Mouse (Mus musculus): ENCODE measurements around the gene Ddhd1. TPM values are rescaled to one million over a fixed set of nuclear protein-coding genes. Genes with fewer than 3 reads are reported as not detected.
A peak's percentile ranks its signal among the peaks of the same experiment; 100 is the strongest.

Gene Ddhd1
- total and polyA plus RNA-seq, 2 experiments from 2014 or later, result 12.0 to 46.7 TPM

DNA sequence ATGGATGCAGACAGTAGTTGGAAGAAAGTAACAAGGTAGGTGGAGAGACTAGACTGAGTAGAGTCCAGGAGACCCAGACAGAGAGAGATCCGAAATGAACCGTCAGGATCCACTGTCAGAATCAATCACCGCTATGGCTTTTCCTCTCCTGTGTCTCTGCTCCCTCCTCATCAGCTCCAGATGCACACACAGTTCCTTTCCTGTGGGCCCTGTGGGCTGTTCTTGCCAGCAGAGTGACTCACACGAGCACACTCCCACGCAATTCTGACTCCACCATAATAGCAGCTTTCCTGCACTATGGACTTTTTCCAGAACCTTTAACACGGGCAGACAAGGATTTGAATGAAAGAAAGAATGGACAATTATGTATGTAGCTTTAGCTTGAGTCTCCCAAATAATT lies 96.3 kb downstream of the Ddhd1 start:
- H3K27ac ChIP-seq (ENCODE audit: low read depth, low read length), result no peak overlapping the region
- H3K27me3 ChIP-seq (ENCODE audit: insufficient read depth, low read length), result no peaks in the 10 kb centered on the region
- DNase-seq (no peak), ATAC-seq (no peak)
- no peak overlapping the region for H3K4me2 ChIP-seq (ENCODE audit: low read depth)
- no peaks in the 10 kb centered on the region for H3K4me1 ChIP-seq (ENCODE audit: insufficient read depth)
- H3K9me3 ChIP-seq (ENCODE audit: low read length), result no peaks in the 10 kb centered on the region
- no peak overlapping the region for H3K4me3 ChIP-seq (ENCODE audit: low read depth, low read length)
- no peak for TF ChIP-seq CTCF (IDR thresholded peaks at IDR 0.05; ENCODE audit: low read depth)
- no peaks in the 10 kb centered on the region for H3K36me3 ChIP-seq (ENCODE audit: insufficient read depth)
- H3K9ac ChIP-seq, result no peak overlapping the region
- 75% methylated on average over 6 of the region's 6 CpGs for WGBS

DNA sequence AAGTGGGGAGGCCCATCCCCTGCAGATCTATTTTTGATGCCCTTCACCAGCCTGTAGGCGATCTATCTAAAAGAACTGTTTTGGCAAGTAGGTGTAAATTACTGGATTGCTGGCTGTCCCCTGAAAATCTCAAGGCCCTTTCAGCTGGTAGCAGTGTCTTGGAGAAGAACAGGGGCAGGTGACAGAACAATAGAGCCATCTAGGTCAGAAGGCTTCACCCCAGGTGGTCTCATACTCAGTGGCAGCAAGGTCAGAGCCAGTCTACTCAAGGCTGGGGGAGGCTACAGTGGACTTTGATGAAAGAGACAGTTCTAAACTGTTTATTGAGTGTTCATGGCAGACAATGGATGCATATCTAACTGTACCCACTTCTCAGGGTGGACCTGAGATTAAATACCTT lies 98.9 kb downstream of the Ddhd1 start:
- no peak for TF ChIP-seq CTCF (IDR thresholded peaks at IDR 0.05; ENCODE audit: low read depth)
- DNase-seq (no peak), ATAC-seq (no peak)
- 97% methylated on average over 1 of the region's 1 CpGs for WGBS
- H3K4me3 ChIP-seq (ENCODE audit: low read depth, low read length), result no peak overlapping the region
- H3K9me3 ChIP-seq (ENCODE audit: low read length), result no peaks in the 10 kb centered on the region
- no peaks in the 10 kb centered on the region for H3K27me3 ChIP-seq (ENCODE audit: insufficient read depth, low read length)
- H3K27ac ChIP-seq (ENCODE audit: low read depth, low read length), result no peak overlapping the region
- H3K4me2 ChIP-seq (ENCODE audit: low read depth), result no peak overlapping the region
- no peaks in the 10 kb centered on the region for H3K4me1 ChIP-seq (ENCODE audit: insufficient read depth)
- no peaks in the 10 kb centered on the region for H3K36me3 ChIP-seq (ENCODE audit: insufficient read depth)
- no peak overlapping the region for H3K9ac ChIP-seq

DNA sequence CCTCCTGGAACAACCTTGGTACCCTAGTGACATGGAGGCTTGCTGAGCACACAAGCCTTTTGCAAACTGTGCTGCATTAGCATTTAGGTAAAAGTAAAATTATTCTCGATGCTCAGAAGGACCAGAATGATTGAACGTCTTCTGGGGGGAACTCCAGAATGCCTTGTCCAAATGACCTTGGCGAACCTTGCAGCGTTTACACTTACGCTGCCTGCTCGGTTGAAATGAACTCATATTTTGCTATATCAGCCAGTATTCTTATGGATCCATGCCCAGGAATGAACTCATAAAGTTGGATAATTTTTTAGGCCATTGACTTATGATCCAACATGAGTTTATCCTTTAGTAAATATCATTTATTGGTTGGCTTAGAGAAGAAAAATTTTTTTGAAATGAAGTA lies 103.6 kb downstream of the Ddhd1 start:
- no peaks in the 10 kb centered on the region for H3K36me3 ChIP-seq (ENCODE audit: insufficient read depth)
- H3K27me3 ChIP-seq (ENCODE audit: insufficient read depth, low read length), result no peaks in the 10 kb centered on the region
- H3K9me3 ChIP-seq (ENCODE audit: low read length), result no peaks in the 10 kb centered on the region
- H3K27ac ChIP-seq (ENCODE audit: low read depth, low read length), result no peak overlapping the region
- H3K4me1 ChIP-seq (ENCODE audit: insufficient read depth), result no peaks in the 10 kb centered on the region
- 90% methylated on average over 6 of the region's 6 CpGs for WGBS
- ATAC-seq (no peak), DNase-seq (no peak)
- no peak overlapping the region for H3K4me2 ChIP-seq (ENCODE audit: low read depth)
- no peak for TF ChIP-seq CTCF (IDR thresholded peaks at IDR 0.05; ENCODE audit: low read depth)
- no peak overlapping the region for H3K9ac ChIP-seq
- H3K4me3 ChIP-seq (ENCODE audit: low read depth, low read length), result no peak overlapping the region

DNA sequence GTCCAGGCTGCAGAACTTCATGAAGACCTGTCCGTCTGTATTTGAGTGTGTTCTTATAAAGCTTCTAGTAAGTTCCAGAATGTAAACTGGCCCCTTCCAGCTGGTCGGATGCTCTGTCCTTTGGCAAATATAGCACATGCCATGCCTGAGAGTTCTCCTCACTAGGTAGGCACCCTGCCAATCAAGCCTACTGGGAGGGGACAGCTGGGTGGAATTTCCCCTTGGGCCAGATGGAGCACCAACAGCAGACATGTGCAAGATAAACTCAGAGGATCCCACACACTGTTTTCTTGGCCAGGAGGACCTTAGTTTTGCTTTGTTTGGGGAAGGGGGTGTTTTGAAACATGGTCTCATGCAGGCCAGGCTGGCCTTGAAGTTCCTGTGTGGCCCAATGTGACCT lies 104.1 kb downstream of the Ddhd1 start:
- Histone ChIP-seq H3K4me2 (ENCODE audit: low read depth) (no peak overlapping the region), H3K9me3 (ENCODE audit: low read length) (no peaks in the 10 kb centered on the region), H3K9ac (no peak overlapping the region), H3K36me3 (ENCODE audit: insufficient read depth) (no peaks in the 10 kb centered on the region), H3K27ac (ENCODE audit: low read depth, low read length) (no peak overlapping the region), H3K4me3 (ENCODE audit: low read depth, low read length) (no peak overlapping the region), H3K4me1 (ENCODE audit: insufficient read depth) (no peaks in the 10 kb centered on the region), H3K27me3 (ENCODE audit: insufficient read depth, low read length) (no peaks in the 10 kb centered on the region)
- no peak for TF ChIP-seq CTCF (IDR thresholded peaks at IDR 0.05; ENCODE audit: low read depth)
- ATAC-seq, result peak; percentile 40; the same call in 1 of the 2 replicates
- 56% methylated on average over 2 of the region's 2 CpGs for WGBS
- DNase-seq, result peak; percentile 13

DNA sequence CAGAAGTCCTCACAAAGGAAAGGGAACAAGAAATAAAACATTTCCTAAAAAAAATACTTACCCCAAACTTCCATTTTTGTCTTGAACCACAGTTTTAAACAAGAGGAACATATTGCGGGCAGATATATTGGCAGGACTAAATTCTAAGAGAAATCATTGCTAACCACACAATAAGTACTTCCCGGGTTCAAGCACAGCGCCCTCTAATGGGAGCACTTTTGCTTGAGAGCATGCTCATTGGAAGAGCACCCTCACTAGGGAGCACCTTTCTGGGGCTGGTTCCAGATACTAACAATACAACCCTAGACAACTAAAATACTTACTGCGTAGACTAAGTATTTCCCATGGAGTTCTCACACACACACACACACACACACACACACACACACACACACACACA lies 105.5 kb downstream of the Ddhd1 start:
- ATAC-seq, result no peak
- no peak for TF ChIP-seq CTCF (IDR thresholded peaks at IDR 0.05; ENCODE audit: low read depth)
- no peaks in the 10 kb centered on the region for H3K36me3 ChIP-seq (ENCODE audit: insufficient read depth)
- no peaks in the 10 kb centered on the region for H3K4me1 ChIP-seq (ENCODE audit: insufficient read depth)
- 85% methylated on average over 4 of the region's 4 CpGs for WGBS
- H3K27me3 ChIP-seq (ENCODE audit: insufficient read depth, low read length), result no peaks in the 10 kb centered on the region
- H3K4me2 ChIP-seq (ENCODE audit: low read depth), result no peak overlapping the region
- DNase-seq, result no peak
- H3K4me3 ChIP-seq (ENCODE audit: low read depth, low read length), result no peak overlapping the region
- no peak overlapping the region for H3K27ac ChIP-seq (ENCODE audit: low read depth, low read length)
- no peaks in the 10 kb centered on the region for H3K9me3 ChIP-seq (ENCODE audit: low read length)
- H3K9ac ChIP-seq, result no peak overlapping the region

DNA sequence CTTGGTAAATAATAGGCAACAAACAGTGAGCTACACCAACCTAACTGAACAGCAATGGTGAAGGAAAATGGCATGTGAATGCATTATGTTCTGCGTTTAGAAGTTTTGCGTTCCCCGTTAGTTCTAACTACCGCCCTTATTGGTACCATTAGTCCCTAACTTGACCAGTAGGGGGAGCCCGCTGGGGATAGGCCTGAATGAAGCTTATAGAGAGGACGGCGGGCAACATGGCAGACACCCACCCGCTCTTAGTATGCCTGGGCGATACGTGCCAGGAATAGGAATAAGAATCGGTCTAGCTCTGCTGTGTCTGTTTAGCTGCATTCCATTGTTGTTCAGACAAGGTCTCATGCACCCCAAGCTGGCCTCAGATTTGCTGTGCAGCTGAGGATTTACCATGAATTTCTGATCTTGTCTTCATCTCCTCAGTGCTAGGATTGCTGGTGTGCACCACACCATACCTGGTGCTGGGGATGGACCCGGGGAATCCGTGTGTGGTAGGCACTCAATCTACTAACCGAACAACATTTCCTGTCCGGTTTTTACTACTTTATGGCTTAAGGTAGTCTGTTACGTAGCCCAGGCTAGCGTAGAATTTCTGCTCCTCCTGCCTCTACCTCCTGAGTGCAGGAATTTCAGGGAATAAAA lies 106.7 kb downstream of the Ddhd1 start:
- WGBS, result 60% methylated on average over 17 of the region's 17 CpGs
- Histone ChIP-seq H3K4me3 (ENCODE audit: low read depth, low read length) (no peak overlapping the region), H3K36me3 (ENCODE audit: insufficient read depth) (no peaks in the 10 kb centered on the region), H3K9me3 (ENCODE audit: low read length) (no peaks in the 10 kb centered on the region), H3K4me2 (ENCODE audit: low read depth) (no peak overlapping the region), H3K27ac (ENCODE audit: low read depth, low read length) (no peak overlapping the region), H3K27me3 (ENCODE audit: insufficient read depth, low read length) (no peaks in the 10 kb centered on the region), H3K4me1 (ENCODE audit: insufficient read depth) (no peaks in the 10 kb centered on the region), H3K9ac (no peak overlapping the region)
- ATAC-seq, result peak; percentile 78
- TF ChIP-seq CTCF (IDR thresholded peaks at IDR 0.05; ENCODE audit: low read depth), result peak; percentile 65
- peak; percentile 63 for DNase-seq

DNA sequence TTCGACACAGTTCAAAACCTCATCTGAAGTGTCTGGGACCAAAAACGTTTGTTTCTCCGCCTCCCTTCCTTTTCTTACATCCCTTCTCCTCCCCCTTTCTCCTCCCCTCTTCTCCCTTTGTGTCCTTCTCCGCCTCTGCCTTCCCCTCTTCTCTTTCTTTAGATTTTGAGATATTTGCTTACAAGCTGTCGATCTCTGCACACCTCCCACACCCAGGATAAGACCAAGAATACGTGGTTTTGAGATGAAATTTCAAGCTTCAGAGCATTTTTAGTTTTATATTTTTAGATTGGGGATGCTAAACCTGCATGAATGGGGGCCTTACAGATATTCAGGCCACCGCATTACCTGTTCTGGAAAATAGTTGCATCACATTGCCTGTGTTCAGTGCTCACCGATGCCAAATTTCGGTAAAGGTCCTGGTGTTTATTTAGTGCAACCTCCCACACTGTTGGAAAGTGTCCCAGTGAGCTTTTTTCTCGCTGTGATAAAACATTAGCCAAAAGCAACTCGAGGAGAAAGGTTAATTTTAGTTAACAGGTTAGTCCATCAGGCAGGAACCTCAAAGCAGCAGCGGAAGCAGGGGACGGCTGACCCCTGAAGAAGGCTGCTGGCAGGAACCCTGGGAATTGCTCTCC lies 107.8 kb downstream of the Ddhd1 start:
- Histone ChIP-seq H3K27me3 (ENCODE audit: insufficient read depth, low read length) (no peaks in the 10 kb centered on the region), H3K27ac (ENCODE audit: low read depth, low read length) (no peak overlapping the region), H3K9ac (no peak overlapping the region), H3K36me3 (ENCODE audit: insufficient read depth) (no peaks in the 10 kb centered on the region), H3K4me1 (ENCODE audit: insufficient read depth) (no peaks in the 10 kb centered on the region), H3K9me3 (ENCODE audit: low read length) (no peaks in the 10 kb centered on the region), H3K4me2 (ENCODE audit: low read depth) (no peak overlapping the region), H3K4me3 (ENCODE audit: low read depth, low read length) (no peak overlapping the region)
- 75% methylated on average over 13 of the region's 13 CpGs for WGBS
- no peak for ATAC-seq
- TF ChIP-seq CTCF (IDR thresholded peaks at IDR 0.05; ENCODE audit: low read depth), result no peak
- no peak for DNase-seq

Data from forebrain, postnatal 0 days (tissue).